Mouse (Mus musculus): ENCODE measurements at regions not wholly inside any gene's neighbourhood (a gene's known extent, or its start where the extent isn't known, plus 50 kb on each side); places are given as distances from the start of the nearest gene placed in this dataset.

DNA sequence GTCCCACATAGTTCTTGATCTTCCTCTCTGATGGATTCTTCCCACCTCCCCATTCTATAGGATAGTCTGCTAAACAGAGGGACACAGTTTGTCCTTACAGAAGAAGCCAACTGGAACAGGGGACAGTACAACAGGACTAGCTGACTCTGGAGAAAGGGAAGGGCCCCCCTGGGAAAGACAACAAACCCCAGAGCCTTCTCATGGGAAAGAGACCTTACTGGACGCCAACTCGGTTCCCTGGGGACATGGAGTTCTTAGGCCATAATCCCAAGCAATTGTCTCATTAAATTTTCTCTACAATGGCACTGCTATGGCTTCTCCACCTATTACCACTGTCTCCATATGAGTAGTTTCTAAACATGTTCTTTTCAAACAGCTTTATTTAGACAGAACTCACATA, 1313.2 kb upstream of the A1bg start:
- TF ChIP-seq CTCF (IDR thresholded peaks at IDR 0.05; ENCODE audit: borderline replicate concordance, insufficient read depth, low read depth, low read length) (no peak), POLR2A (IDR thresholded peaks at IDR 0.05; ENCODE audit: borderline replicate concordance, insufficient read depth, low read length) (no peak)

All from cerebellum, adult 2 months (tissue).